9 mouse cellular contexts compared by ENCODE assay signal in the genomic region with DNA sequence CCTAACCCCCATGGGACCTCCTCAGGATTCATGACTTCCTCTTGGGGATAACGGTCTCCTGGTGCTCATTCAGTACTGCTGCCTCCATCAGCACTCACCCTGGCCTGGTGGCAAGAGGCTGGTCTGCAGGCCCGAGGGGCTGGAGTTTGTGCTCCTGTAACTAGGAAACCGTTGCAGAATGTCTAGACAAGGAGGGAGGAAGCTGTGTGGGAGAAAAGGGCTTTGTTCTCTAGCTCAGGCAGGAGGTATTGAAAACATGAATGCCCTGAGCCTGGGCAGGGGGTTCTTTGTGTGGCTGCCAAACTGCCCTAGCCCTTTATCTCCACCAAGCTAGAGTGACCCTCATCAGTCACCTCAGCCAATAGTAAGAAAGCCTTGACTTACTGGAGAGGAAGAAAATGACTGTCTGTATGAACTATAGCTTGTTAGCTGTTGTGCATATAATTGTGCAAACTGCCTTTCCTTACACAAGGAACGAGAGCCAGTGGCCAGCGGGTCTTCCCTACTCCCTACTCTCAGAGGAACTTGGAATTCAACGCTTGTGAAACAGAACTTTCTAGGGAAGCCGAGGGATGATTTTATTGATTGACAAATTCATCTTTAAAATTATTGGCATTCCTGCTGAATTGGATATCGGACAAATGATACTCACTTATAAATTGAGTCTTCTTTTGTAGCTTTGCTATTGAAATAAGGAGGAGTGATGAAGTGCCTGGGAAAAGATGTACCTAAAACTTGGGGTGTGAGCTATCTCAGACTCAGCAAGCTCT. TPM values are rescaled to one million over a fixed set of nuclear protein-coding genes. Genes with fewer than 3 reads are reported as not detected.
DNase-seq lines count a peak whose midpoint lies in the region; ATAC-seq and TF ChIP-seq lines count a peak whose summit lies in the region.
"Had no signal": no experiment of that assay in that cellular context is flagged by ENCODE, and none has a peak within 500 bp of the region (broad histone marks: within the 10 kb centered on the region; RNA-seq: fewer than 3 reads in every experiment).

No protein-coding gene starts in this region.

- no peak for TF ChIP-seq EP300 in lung, postnatal 0 days (IDR thresholded peaks at IDR 0.05)

- H3K36me3 ChIP-seq in heart, embryonic 10.5 days = no peaks in the 10 kb centered on the region
- H3K36me3 ChIP-seq in forebrain, embryonic 14.5 days (ENCODE audit: control insufficient read depth, insufficient read depth, low read length) = 0 out of 2 replicates have a peak, but pooled peaks cover 3% of the 10 kb centered on the region
- H3K36me3 ChIP-seq in midbrain, embryonic 11.5 days (ENCODE audit: control insufficient read depth, insufficient read depth, low read length) = no peaks in the 10 kb centered on the region
- H3K36me3 ChIP-seq in lung, postnatal 0 days (ENCODE audit: insufficient read depth, low read length) = no peaks in the 10 kb centered on the region

- H3K9ac ChIP-seq in forebrain, embryonic 14.5 days (ENCODE audit: low read length) = peak overlapping the region; percentile 32; the same call in 1 of the 2 replicates
- peak overlapping the region; percentile 24; the same call in 1 of the 2 replicates for H3K9ac ChIP-seq in midbrain, embryonic 11.5 days (ENCODE audit: low read length)
- no peak overlapping the region for H3K9ac ChIP-seq in lung, postnatal 0 days (replicated peaks; ENCODE audit: low read depth)

- no peak for TF ChIP-seq POLR2A in brain, embryonic 14.5 days (IDR thresholded peaks at IDR 0.05; ENCODE audit: borderline replicate concordance, extremely low read depth, insufficient read depth, insufficient read length, poor library complexity, severe bottlenecking)

- WGBS in heart, embryonic 10.5 days = 52% methylated on average over 8 of the region's 8 CpGs
- 3% methylated on average over 8 of the region's 8 CpGs for WGBS in forebrain, embryonic 14.5 days
- 12% methylated on average over 8 of the region's 8 CpGs for WGBS in midbrain, embryonic 11.5 days
- 43% methylated on average over 8 of the region's 8 CpGs for WGBS in lung, postnatal 0 days

- ATAC-seq in forebrain, embryonic 14.5 days = peak; percentile 80
- peak; percentile 96 for ATAC-seq in midbrain, embryonic 11.5 days (ENCODE audit: low FRiP score)
- ATAC-seq in lung, postnatal 0 days = no peak

- H3K4me2 ChIP-seq in forebrain, embryonic 14.5 days (ENCODE audit: low read length) = peak overlapping the region; percentile 20
- H3K4me2 ChIP-seq in midbrain, embryonic 11.5 days = peak overlapping the region; percentile 20; the same call in 1 of the 2 replicates
- H3K4me2 ChIP-seq in lung, postnatal 0 days (replicated peaks; ENCODE audit: low read depth, low read length) = no peak overlapping the region

- intact Hi-C loops in heart, postnatal 10 days (cut with DNase I) = no loop called here

- H3K4me1 ChIP-seq in heart, embryonic 10.5 days = peaks cover 33% of the 10 kb centered on the region
- peaks cover 70% of the 10 kb centered on the region for H3K4me1 ChIP-seq in forebrain, embryonic 14.5 days (ENCODE audit: control insufficient read depth, insufficient read depth, low read length)
- peaks cover 36% of the 10 kb centered on the region for H3K4me1 ChIP-seq in midbrain, embryonic 11.5 days (ENCODE audit: control insufficient read depth, insufficient read depth, low read length)
- no peaks in the 10 kb centered on the region for H3K4me1 ChIP-seq in lung, postnatal 0 days (ENCODE audit: insufficient read depth, low read depth, low read length)

- H3K27me3 ChIP-seq in heart, embryonic 10.5 days (ENCODE audit: insufficient read depth, poor library complexity, severe bottlenecking) = 0 out of 2 replicates have a peak, but pooled peaks cover 4% of the 10 kb centered on the region
- H3K27me3 ChIP-seq in forebrain, embryonic 14.5 days (replicated peaks; ENCODE audit: control insufficient read depth, insufficient read depth, low read length) = no peaks in the 10 kb centered on the region
- H3K27me3 ChIP-seq in midbrain, embryonic 11.5 days (ENCODE audit: control insufficient read depth, insufficient read depth, low read length) = no peaks in the 10 kb centered on the region
- H3K27me3 ChIP-seq in lung, postnatal 0 days (replicated peaks; ENCODE audit: insufficient read depth, low read length) = no peaks in the 10 kb centered on the region

- TF ChIP-seq CTCF in brain, embryonic 14.5 days (IDR thresholded peaks at IDR 0.05; ENCODE audit: borderline replicate concordance, extremely low read depth, insufficient read depth, insufficient read length) = 0 out of 2 replicates have a peak, but pooled peaks have one; percentile 5
- no peak for TF ChIP-seq CTCF in lung, postnatal 0 days (IDR thresholded peaks at IDR 0.05)

- H3K9me3 ChIP-seq in heart, embryonic 10.5 days = no peaks in the 10 kb centered on the region
- no peaks in the 10 kb centered on the region for H3K9me3 ChIP-seq in forebrain, embryonic 14.5 days (replicated peaks; ENCODE audit: control insufficient read depth, low read length)
- H3K9me3 ChIP-seq in midbrain, embryonic 11.5 days (ENCODE audit: control insufficient read depth, low read length) = no peaks in the 10 kb centered on the region
- H3K9me3 ChIP-seq in lung, postnatal 0 days (ENCODE audit: low read length) = no peaks in the 10 kb centered on the region

- peak overlapping the region; percentile 29; the same call in 1 of the 2 replicates for H3K27ac ChIP-seq in heart, embryonic 10.5 days
- H3K27ac ChIP-seq in forebrain, embryonic 14.5 days (ENCODE audit: low read depth, low read length) = peak overlapping the region; percentile 91
- H3K27ac ChIP-seq in midbrain, embryonic 11.5 days (ENCODE audit: low read depth, low read length) = peak overlapping the region; percentile 86
- no peak overlapping the region for H3K27ac ChIP-seq in lung, postnatal 0 days (ENCODE audit: low read length)

- peak; percentile 85 for DNase-seq in heart, embryonic 10.5 days (ENCODE audit: low spot score)
- DNase-seq in heart, postnatal 10 days = no peak
- DNase-seq in brain, embryonic 14.5 days (ENCODE audit: low read depth) = peak; percentile 97
- peak; percentile 93 for DNase-seq in forebrain, embryonic 14.5 days (ENCODE audit: low spot score)
- peak; percentile 97 for DNase-seq in midbrain, embryonic 11.5 days (ENCODE audit: low spot score, missing footprints)
- DNase-seq in T-cell, adult 2 months (ENCODE audit: low spot score) = no peak
- DNase-seq in c-Kit-positive CD71-positive TER-119-positive erythroid progenitor cells, embryonic 14.5 days (ENCODE audit: low spot score) = no peak
- DNase-seq in lung, postnatal 0 days (ENCODE audit: low spot score) = no peak

- no peak overlapping the region for H3K4me3 ChIP-seq in heart, embryonic 10.5 days
- no peak overlapping the region for H3K4me3 ChIP-seq in forebrain, embryonic 14.5 days (ENCODE audit: low read depth, low read length)
- no peak overlapping the region for H3K4me3 ChIP-seq in midbrain, embryonic 11.5 days (ENCODE audit: low read depth, low read length)
- no peak overlapping the region for H3K4me3 ChIP-seq in lung, postnatal 0 days (ENCODE audit: low read depth, low read length)

RNA-seq across cellular contexts. Expression of a gene that starts 11.8 kb away (rescaled TPM):
- polyA plus RNA-seq in heart, embryonic 10.5 days (2016; fragmentation: Nextera tagmentation; extraction: Ambion mirVana) = 10.5 and 12.1 TPM in 2 replicates
- total RNA-seq in heart, postnatal 10 days (2021) = 1 to 10 TPM; 8.3 to 9.3 TPM
- polyA plus RNA-seq in brain, embryonic 14.5 days (2012; rRNA removed) = 72.0 and 92.9 TPM in 2 replicates
- 125 and 134 TPM in 2 replicates for polyA plus RNA-seq in forebrain, embryonic 14.5 days (2014; fragmentation: Nextera tagmentation; extraction: Ambion mirVana)
- 69.5 and 73.3 TPM in 2 replicates for polyA plus RNA-seq in midbrain, embryonic 11.5 days (2014; fragmentation: Nextera tagmentation; extraction: Ambion mirVana)
- 2.8 TPM in 2 replicates for polyA plus RNA-seq in lung, postnatal 0 days (2015; fragmentation: Nextera tagmentation; extraction: Ambion mirVana)
- total RNA-seq: common myeloid progenitor, adult 5-6 weeks had no signal

RNA-seq across cellular contexts. Expression of a gene that starts 40.4 kb away (rescaled TPM):
- 10.3 and 11.9 TPM in 2 replicates for polyA plus RNA-seq in heart, embryonic 10.5 days (2016; fragmentation: Nextera tagmentation; extraction: Ambion mirVana)
- 10 to 100 TPM; 12.4 to 12.9 TPM for total RNA-seq in heart, postnatal 10 days (2021)
- polyA plus RNA-seq in brain, embryonic 14.5 days (2012; rRNA removed) = 15.9 and 16.5 TPM in 2 replicates
- polyA plus RNA-seq in forebrain, embryonic 14.5 days (2014; fragmentation: Nextera tagmentation; extraction: Ambion mirVana) = 11.8 and 13.0 TPM in 2 replicates
- 21.0 and 22.5 TPM in 2 replicates for polyA plus RNA-seq in midbrain, embryonic 11.5 days (2014; fragmentation: Nextera tagmentation; extraction: Ambion mirVana)
- polyA plus RNA-seq in lung, postnatal 0 days (2015; fragmentation: Nextera tagmentation; extraction: Ambion mirVana) = 4.0 and 4.7 TPM in 2 replicates

RNA-seq across cellular contexts. Expression of a gene that starts 42.6 kb away (rescaled TPM):
- polyA plus RNA-seq in heart, embryonic 10.5 days (2016; fragmentation: Nextera tagmentation; extraction: Ambion mirVana) = 19.8 and 24.6 TPM in 2 replicates
- 10 to 100 TPM; 15.1 to 17.0 TPM for total RNA-seq in heart, postnatal 10 days (2021)
- 11.6 and 12.2 TPM in 2 replicates for polyA plus RNA-seq in brain, embryonic 14.5 days (2012; rRNA removed)
- polyA plus RNA-seq in forebrain, embryonic 14.5 days (2014; fragmentation: Nextera tagmentation; extraction: Ambion mirVana) = 9.0 and 10.7 TPM in 2 replicates
- polyA plus RNA-seq in midbrain, embryonic 11.5 days (2014; fragmentation: Nextera tagmentation; extraction: Ambion mirVana) = 14.5 and 18.0 TPM in 2 replicates
- 13.6 and 16.1 TPM in 2 replicates for polyA plus RNA-seq in lung, postnatal 0 days (2015; fragmentation: Nextera tagmentation; extraction: Ambion mirVana)

Comparison
In these comparisons a context has a peak if more than half of its experiments do, and no peak if none do; other contexts are left out.
1. DNase-seq: peak in heart, embryonic 10.5 days (single experiment), brain, embryonic 14.5 days (single experiment), forebrain, embryonic 14.5 days (single experiment) and midbrain, embryonic 11.5 days (single experiment); none in heart, postnatal 10 days (0 of 2), T-cell, adult 2 months (single experiment), c-Kit-positive CD71-positive TER-119-positive erythroid progenitor cells, embryonic 14.5 days (single experiment) and lung, postnatal 0 days (single experiment).